Mouse (Mus musculus) spleen, adult 2 months (tissue): ENCODE data around the gene Zfp449. TPM values are rescaled to one million over a fixed set of nuclear protein-coding genes. Genes with fewer than 3 reads are reported as not detected.
"Not testable (repeated sequence)": the region's sequence is repeated elsewhere in the genome, so short reads cannot be mapped to it uniquely, and the experiment has no call there.

ENCODE experiments used
- DNase-seq, 2 experiments: peaks; one replicate each; pipeline versions ENCODE4 v3.0.0 to v3.0.0-alpha.2; 2012 to 2021; ENCODE audit warnings: low spot score in 2 of 2, low read depth in 1 of 2
- H3K27ac ChIP-seq: fragments of 200-500 bp; 2 replicates; pipeline ENCODE4 v1.5.1; 2012; ENCODE audit warnings: low read length, inconsistent platforms; ENCODE audit not compliant: insufficient read depth
- H3K27me3 ChIP-seq: fragments of 200-500 bp; 2 replicates; pipeline ENCODE4 v1.6.1; 2012; ENCODE audit warnings: mild to moderate bottlenecking, moderate library complexity, low read length, inconsistent platforms; ENCODE audit not compliant: control insufficient read depth, insufficient read depth
- H3K36me3 ChIP-seq: fragments of 200-500 bp; 2 replicates; pipeline ENCODE4 v1.6.1; 2012; ENCODE audit warnings: mild to moderate bottlenecking, low read length, inconsistent platforms; ENCODE audit not compliant: control insufficient read depth, insufficient read depth
- H3K4me1 ChIP-seq: fragments of 200-500 bp; 2 replicates; pipeline ENCODE4 v1.6.1; 2011; ENCODE audit warnings: inconsistent platforms; ENCODE audit not compliant: control insufficient read depth, insufficient read depth, insufficient read length
- H3K4me3 ChIP-seq: fragments of 200-500 bp; 2 replicates; pipeline ENCODE4 v1.5.1; 2011; ENCODE audit warnings: mild to moderate bottlenecking, inconsistent platforms; ENCODE audit not compliant: insufficient read depth, insufficient read length; ENCODE audit errors: extremely low read depth
- CTCF ChIP-seq: fragments of 200-500 bp; IDR thresholded peaks from 2 replicates; pipeline ENCODE4 v1.5.1; 2011; ENCODE audit warnings: mild to moderate bottlenecking, inconsistent platforms; ENCODE audit not compliant: insufficient read depth, insufficient read length, insufficient replicate concordance; ENCODE audit errors: extremely low read depth
- POLR2A ChIP-seq: fragments of 200-500 bp; IDR thresholded peaks from 2 replicates; pipeline ENCODE4 v1.6.1; 2011; ENCODE audit warnings: low read depth, low read length, inconsistent platforms
- WGBS: fragments of 180-500 bp; shearing (Covaris S2); methylation state at CpG from one replicate; pipeline ENCODE4 v1.1.7; 2018; 5-methylcytosine and 5-hydroxymethylcytosine counted together
- polyA plus RNA-seq: library from polyadenylated mRNA; depleted of rRNA; stranded (reverse); fragments of >200 nt; gene quantifications from 2 replicates; pipeline ENCODE4 v1.2.3, GENCODE M21; 2012; rRNA removed

The Zfp449 gene
- polyA plus RNA-seq, 1 experiment, result 0.12 TPM

DNA sequence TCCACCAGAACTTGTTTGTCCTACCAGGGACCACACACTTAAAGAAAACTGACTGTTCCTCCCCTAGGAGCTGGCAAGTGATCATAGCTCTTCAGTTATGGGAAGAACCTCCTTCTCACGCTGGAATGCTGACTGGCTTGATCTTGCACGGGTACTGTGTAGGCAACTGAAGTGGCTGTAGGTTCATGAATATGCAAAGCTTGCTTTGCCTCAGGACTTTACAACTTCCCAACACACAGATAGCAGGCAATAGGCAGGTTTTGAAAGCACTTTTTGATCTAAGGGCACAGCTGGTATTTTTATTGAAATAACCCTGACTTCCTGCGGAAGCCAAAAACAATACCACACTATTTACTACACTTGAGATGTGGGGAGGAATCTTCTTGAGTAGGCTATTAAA is 3.3 kb upstream of the Zfp449 start:
- Histone ChIP-seq H3K36me3 (no peaks in the 10 kb centered on the region), H3K4me3 (no peak overlapping the region), H3K27ac (no peak overlapping the region), H3K4me1 (no peaks in the 10 kb centered on the region), H3K27me3 (no peaks in the 10 kb centered on the region)
- 79% methylated on average over 3 of the region's 3 CpGs for WGBS
- DNase-seq, result no peak
- no peak for TF ChIP-seq POLR2A

DNA sequence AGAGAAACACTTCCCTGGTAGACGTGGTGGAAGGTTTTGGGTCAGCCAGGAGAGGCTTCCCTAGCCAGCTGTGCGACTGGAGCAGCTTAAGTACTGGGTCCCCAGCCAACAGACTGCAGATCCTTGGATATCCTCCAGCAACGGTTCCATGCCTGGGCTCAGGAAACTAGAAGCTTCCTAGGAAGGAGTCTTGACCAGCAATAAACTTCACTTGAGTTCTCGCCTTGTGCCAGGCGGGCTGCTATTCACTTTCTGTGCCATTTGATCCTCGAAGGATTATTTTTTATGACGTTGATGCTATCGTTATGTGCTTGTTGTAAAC is 693 bp downstream of the Zfp449 start:
- no peak for DNase-seq
- no peak overlapping the region for H3K4me3 ChIP-seq
- H3K27me3 ChIP-seq, result no peaks in the 10 kb centered on the region

DNA sequence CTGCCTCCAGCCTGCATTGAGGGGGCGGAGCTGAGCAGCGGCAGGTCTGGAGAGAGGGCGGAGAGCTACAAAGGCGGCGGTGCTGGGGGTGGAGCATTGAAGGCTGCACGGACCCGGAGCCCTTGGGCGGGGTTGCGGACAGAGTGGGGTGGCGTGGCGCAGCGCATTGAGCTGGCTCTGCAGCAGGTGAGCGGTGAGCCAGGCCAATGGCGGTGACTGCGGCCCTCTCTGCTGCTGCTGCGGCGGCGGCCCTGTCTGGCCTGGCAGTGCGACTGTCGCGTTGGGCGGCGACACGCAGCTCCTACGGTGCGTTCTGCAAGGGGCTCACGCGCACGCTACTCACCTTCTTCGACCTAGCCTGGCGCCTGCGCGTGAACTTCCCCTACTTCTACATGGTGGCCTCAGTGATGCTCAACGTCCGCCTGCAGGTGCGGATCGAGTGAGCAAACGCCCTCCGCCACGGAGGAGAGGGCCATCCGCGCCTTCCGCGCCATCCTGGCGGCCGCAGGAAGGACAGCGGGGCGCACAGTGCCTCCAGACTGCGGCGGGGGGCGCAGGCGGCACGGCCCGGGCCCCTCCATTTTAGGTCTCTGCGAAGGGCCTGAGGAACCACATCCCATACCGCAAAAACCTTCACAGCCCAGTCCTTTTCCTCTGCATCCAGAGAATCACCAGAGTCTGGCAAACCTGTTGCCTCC is 28.4 kb downstream of the Zfp449 start, which contains the start of gene Smim10l2a:
Smim10l2a (plus strand) TSS at position 156 of the 698 bp plus-strand sequence.
- not testable (repeated sequence) for H3K36me3 ChIP-seq
- WGBS, result 26% methylated on average over 55 of the region's 56 CpGs

More for the DNA sequence above, 693 bp downstream of the Zfp449 start:
- Histone ChIP-seq H3K36me3 (no peaks in the 10 kb centered on the region), H3K27ac (no peak overlapping the region), H3K4me1 (no peaks in the 10 kb centered on the region)
- 59% methylated on average over 8 of the region's 8 CpGs for WGBS
- no peak for TF ChIP-seq CTCF
- TF ChIP-seq POLR2A, result no peak

DNA sequence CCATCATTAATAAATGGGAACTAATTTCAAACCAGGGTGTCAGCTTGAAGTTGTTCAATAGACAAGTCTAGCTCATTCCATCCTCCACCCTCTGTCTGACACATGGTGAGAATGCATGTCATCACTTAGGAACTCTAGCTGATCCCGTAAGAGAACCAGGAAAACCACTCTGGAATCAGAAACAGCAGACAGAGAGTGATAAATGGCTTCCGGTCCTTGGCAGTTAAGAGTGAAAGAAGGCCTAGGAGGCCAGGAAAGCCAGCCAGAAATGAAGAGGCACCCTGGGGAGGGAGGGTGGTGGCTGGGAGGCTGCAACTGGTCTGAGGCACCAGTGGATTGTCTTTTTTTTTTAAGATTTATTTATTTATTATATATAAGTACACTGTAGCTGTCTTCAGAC is 34.7 kb downstream of the Zfp449 start:
- H3K27ac ChIP-seq, result no peak overlapping the region
- 88% methylated on average over 2 of the region's 2 CpGs for WGBS
- H3K27me3 ChIP-seq, result no peaks in the 10 kb centered on the region
- DNase-seq, result no peak
- no peaks in the 10 kb centered on the region for H3K36me3 ChIP-seq
- TF ChIP-seq CTCF (no peak), POLR2A (no peak)
- H3K4me1 ChIP-seq, result no peaks in the 10 kb centered on the region
- no peak overlapping the region for H3K4me3 ChIP-seq

More for the DNA sequence above, 28.4 kb downstream of the Zfp449 start, which contains the start of gene Smim10l2a:
- peak within 1 kb of the TSS; percentile 53; the same call in 1 of the 2 replicates for H3K4me3 ChIP-seq
- not testable (repeated sequence) for H3K4me1 ChIP-seq, H3K27me3 ChIP-seq, H3K27ac ChIP-seq
- peak in 1 of 2 experiments; percentile 9 for DNase-seq

DNA sequence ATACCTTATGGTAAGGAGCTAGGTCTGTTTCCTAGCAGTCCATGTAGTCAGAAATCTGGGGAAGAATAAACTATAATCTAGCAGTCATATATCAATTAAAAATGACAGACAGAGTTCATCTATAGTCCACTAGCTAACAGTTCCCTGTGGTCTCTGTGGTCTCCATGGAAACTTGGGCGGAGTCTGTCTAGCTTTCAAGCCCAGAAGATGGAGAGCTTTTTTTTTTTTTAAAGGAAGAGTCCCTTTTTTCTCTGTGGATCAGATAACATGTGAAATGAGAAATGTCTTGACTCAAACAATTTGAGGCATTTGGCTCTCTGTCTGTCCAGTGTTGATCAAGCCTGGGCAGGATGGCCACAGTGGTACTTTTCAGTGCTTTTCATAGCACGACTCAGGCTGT is 37.9 kb downstream of the Zfp449 start:
- 87% methylated on average over 2 of the region's 2 CpGs for WGBS
- no peaks in the 10 kb centered on the region for H3K4me1 ChIP-seq
- H3K36me3 ChIP-seq, result no peaks in the 10 kb centered on the region
- H3K4me3 ChIP-seq, result no peak overlapping the region
- DNase-seq, result no peak
- no peak overlapping the region for H3K27ac ChIP-seq
- TF ChIP-seq CTCF (no peak), POLR2A (no peak)
- no peaks in the 10 kb centered on the region for H3K27me3 ChIP-seq

DNA sequence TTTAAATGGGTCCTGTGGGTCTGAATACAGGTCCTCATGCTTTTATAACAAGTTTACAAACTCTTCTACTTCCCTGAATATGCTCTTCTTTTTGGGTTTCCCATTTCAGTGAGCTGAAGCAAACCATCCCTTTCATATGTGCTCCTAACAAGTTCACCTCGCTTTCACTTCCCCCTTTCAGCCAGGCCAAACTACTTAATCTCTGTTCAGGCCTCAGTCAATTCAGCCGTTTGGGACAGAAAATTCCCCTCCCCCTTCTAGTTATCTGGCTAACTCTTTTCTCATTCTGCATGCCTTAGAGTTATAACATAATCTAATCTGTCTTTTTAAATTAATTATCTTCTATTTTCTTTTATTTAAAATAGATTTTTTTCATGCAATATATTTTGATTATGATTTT is 58.4 kb downstream of the Zfp449 start:
- H3K27ac ChIP-seq, result no peak overlapping the region
- no peak overlapping the region for H3K4me3 ChIP-seq
- DNase-seq, result peak in 1 of 2 experiments; percentile 7
- no peaks in the 10 kb centered on the region for H3K36me3 ChIP-seq
- H3K27me3 ChIP-seq, result no peaks in the 10 kb centered on the region
- TF ChIP-seq CTCF (no peak), POLR2A (no peak)
- WGBS, result 20% methylated on average over 2 of the region's 2 CpGs
- H3K4me1 ChIP-seq, result no peaks in the 10 kb centered on the region

DNA sequence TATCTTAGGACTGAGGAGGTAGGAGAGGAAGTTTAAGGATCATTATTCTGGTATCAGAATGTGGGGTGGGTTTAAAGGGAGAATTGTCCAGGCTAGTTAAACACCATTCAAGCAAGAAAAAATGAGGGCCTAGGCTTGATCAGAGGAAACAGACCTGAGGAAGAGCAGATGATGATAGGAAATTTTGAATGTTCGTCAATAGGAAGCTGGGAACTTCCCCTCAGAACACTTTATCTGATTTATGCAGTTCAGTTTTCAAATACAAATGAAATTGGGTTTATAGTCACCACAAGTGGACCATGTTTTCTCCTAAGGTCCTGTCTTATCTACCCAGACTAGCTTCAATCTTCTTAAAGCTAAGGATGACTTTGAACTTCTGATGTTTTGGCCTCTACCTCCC is 59.3 kb downstream of the Zfp449 start:
- Histone ChIP-seq H3K4me3 (no peak overlapping the region), H3K36me3 (no peaks in the 10 kb centered on the region), H3K27me3 (no peaks in the 10 kb centered on the region), H3K4me1 (no peaks in the 10 kb centered on the region), H3K27ac (no peak overlapping the region)
- TF ChIP-seq CTCF (no peak), POLR2A (no peak)
- 42% methylated on average over 1 of the region's 1 CpGs for WGBS
- DNase-seq, result no peak

DNA sequence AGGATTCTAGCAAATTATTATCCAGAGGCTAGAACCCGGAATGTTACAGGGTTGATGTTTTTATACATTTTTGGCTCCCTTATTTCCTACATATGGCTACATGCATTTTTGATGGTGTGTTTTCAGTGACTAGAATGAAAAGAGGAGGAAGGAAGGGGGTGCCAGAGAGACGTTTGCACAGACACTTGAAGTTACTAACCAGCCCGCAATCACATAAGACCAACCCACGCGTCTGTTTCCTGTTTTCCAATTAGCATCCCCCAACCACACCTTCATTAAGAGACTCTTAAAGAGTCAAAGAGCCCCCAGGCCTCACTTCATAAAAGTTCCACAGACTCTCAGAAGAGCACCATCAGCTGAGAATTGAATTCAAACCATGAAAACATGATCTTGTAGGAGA is 59.9 kb downstream of the Zfp449 start:
- DNase-seq, result no peak
- no peaks in the 10 kb centered on the region for H3K36me3 ChIP-seq
- TF ChIP-seq CTCF (no peak), POLR2A (no peak)
- no peaks in the 10 kb centered on the region for H3K4me1 ChIP-seq
- H3K27me3 ChIP-seq, result no peaks in the 10 kb centered on the region
- whole genome bisulfite sequencing, result 34% methylated on average over 5 of the region's 5 CpGs
- no peak overlapping the region for H3K4me3 ChIP-seq
- H3K27ac ChIP-seq, result no peak overlapping the region

Other genes starting within 250 kb of the Zfp449 start
- not detected in 2 replicates for gene 3830403N18Rik, start 209.8 kb upstream of the Zfp449 start, polyA plus RNA-seq
- not detected in 2 replicates for gene Gm773, start 133.5 kb upstream of the Zfp449 start, polyA plus RNA-seq
- 0.43 and 0.62 TPM in 2 replicates for gene Smim10l2a, start 28.2 kb downstream of the Zfp449 start, polyA plus RNA-seq
- not detected in 2 replicates for gene Gm2174, start 101.6 kb downstream of the Zfp449 start, polyA plus RNA-seq
- 6.6 and 7.2 TPM in 2 replicates for gene Ints6l, start 108.5 kb downstream of the Zfp449 start, polyA plus RNA-seq
- not detected in 2 replicates for gene Gm10477, start 178.3 kb downstream of the Zfp449 start, polyA plus RNA-seq
- not detected in 2 replicates for gene Gm648, start 203.2 kb downstream of the Zfp449 start, polyA plus RNA-seq